Mouse (Mus musculus): ENCODE results near the gene Tle4.

- TF ChIP-seq POLR2A (IDR thresholded peaks at IDR 0.05; ENCODE audit: insufficient read depth, low read depth, low read length) = no peak
- no peak for TF ChIP-seq CTCF (IDR thresholded peaks at IDR 0.05; ENCODE audit: insufficient read depth, low read depth, low read length)
These were observed 78.7 kb downstream of the Tle4 start for GRCm38 (mm10) chr19:14519186-14519585.
